Mouse (Mus musculus) hindbrain, embryonic 13.5 days (tissue): ENCODE measurements around the gene Aif1. TPM values are rescaled to one million over a fixed set of nuclear protein-coding genes. Genes with fewer than 3 reads are reported as not detected.

Experiments used
- ATAC-seq: fragments of 200-750 bp; cut with Nextera tagmentation; 2 replicates; pipeline ENCODE4 v1.8.0; 2017; ENCODE audit warnings: moderate TSS enrichment; ENCODE audit not compliant: low FRiP score
- H3K27ac ChIP-seq: fragments of 300-500 bp; sonication (generic); 2 replicates; pipeline ENCODE4 v1.5.1; 2015; ENCODE audit warnings: inconsistent platforms, mild to moderate bottlenecking, moderate library complexity
- H3K27me3 ChIP-seq: fragments of 300-500 bp; sonication (generic); 2 replicates; pipeline ENCODE4 v1.6.1; 2015; ENCODE audit warnings: mild to moderate bottlenecking, inconsistent platforms
- H3K36me3 ChIP-seq: fragments of 300-500 bp; sonication (generic); 2 replicates; pipeline ENCODE4 v1.6.1; 2015; ENCODE audit warnings: mild to moderate bottlenecking, inconsistent platforms
- H3K4me1 ChIP-seq: fragments of 300-500 bp; sonication (generic); replicated peaks from 2 replicates; pipeline ENCODE4 v1.6.1; 2015; ENCODE audit warnings: inconsistent platforms
- H3K4me2 ChIP-seq: fragments of 300-500 bp; sonication (generic); 2 replicates; pipeline ENCODE4 v1.6.1; 2015; ENCODE audit warnings: inconsistent platforms, mild to moderate bottlenecking, moderate library complexity
- H3K4me3 ChIP-seq: fragments of 300-500 bp; sonication (generic); 2 replicates; pipeline ENCODE4 v1.5.1; 2015; ENCODE audit warnings: mild to moderate bottlenecking, inconsistent platforms
- H3K9ac ChIP-seq: fragments of 300-500 bp; sonication (generic); 2 replicates; pipeline ENCODE4 v1.6.1; 2015; ENCODE audit warnings: mild to moderate bottlenecking, inconsistent platforms
- H3K9me3 ChIP-seq: fragments of 300-500 bp; sonication (generic); 2 replicates; pipeline ENCODE4 v1.6.1; 2016; ENCODE audit warnings: inconsistent platforms
- WGBS: fragments of 180-500 bp; shearing (Covaris S2); methylation state at CpG from one replicate; pipeline ENCODE4 v1.1.7; 2015; 5-methylcytosine and 5-hydroxymethylcytosine counted together
- polyA plus RNA-seq: library from polyadenylated mRNA; unstranded; fragments of >200 nt; fragmentation: Nextera tagmentation; extraction: Ambion mirVana; gene quantifications from 2 replicates; pipeline ENCODE4 v1.2.1, GENCODE M21; 2015

Gene Aif1
- polyA plus RNA-seq, result 8.7 and 11.6 TPM in 2 replicates

- no peak for ATAC-seq
- Histone ChIP-seq H3K4me3 (no peak within 1 kb of the TSS), H3K27me3 (no peaks in the 10 kb centered on the region), H3K9ac (no peak within 1 kb of the TSS), H3K4me2 (no peak within 1 kb of the TSS), H3K36me3 (no peaks in the 10 kb centered on the region), H3K27ac (no peak within 1 kb of the TSS), H3K4me1 (no peaks in the 10 kb centered on the region), H3K9me3 (no peaks in the 10 kb centered on the region)
- 38% methylated on average over 2 of the region's 2 CpGs for WGBS
These were observed at the start of gene Aif1 for GRCm38 (mm10) chr17:35175968-35176367. Gene Aif1, minus strand, starts transcription at chr17:35176068.

- Histone ChIP-seq H3K4me2 (no peak overlapping the region), H3K4me3 (no peak overlapping the region), H3K27ac (no peak overlapping the region), H3K4me1 (no peaks in the 10 kb centered on the region), H3K36me3 (peaks cover 67% of the 10 kb centered on the region), H3K9me3 (no peaks in the 10 kb centered on the region), H3K27me3 (no peaks in the 10 kb centered on the region), H3K9ac (no peak overlapping the region)
- 96% methylated on average over 5 of the region's 5 CpGs for WGBS
- ATAC-seq, result no peak
These were observed 49.6 kb upstream of the Aif1 start for GRCm38 (mm10) chr17:35225456-35225855.

- peaks cover 70% of the 10 kb centered on the region for H3K36me3 ChIP-seq
- WGBS, result 95% methylated on average over 4 of the region's 4 CpGs
- no peak for ATAC-seq
These were observed 48.8 kb upstream of the Aif1 start for GRCm38 (mm10) chr17:35224641-35225040.

GRCm38 (mm10) chr17:35222299-35222698 is 46.4 kb upstream of the Aif1 start:
- H3K9ac ChIP-seq, result 0 out of 2 replicates have a peak overlapping the region, but pooled peaks have one; percentile 19
- H3K4me3 ChIP-seq, result no peak overlapping the region
- no peak overlapping the region for H3K27ac ChIP-seq
- no peaks in the 10 kb centered on the region for H3K27me3 ChIP-seq
- 68% methylated on average over 6 of the region's 6 CpGs for WGBS
- H3K4me1 ChIP-seq, result no peaks in the 10 kb centered on the region
- H3K4me2 ChIP-seq, result no peak overlapping the region
- H3K36me3 ChIP-seq, result peaks cover 55% of the 10 kb centered on the region
- no peaks in the 10 kb centered on the region for H3K9me3 ChIP-seq
- ATAC-seq, result no peak

More at GRCm38 (mm10) chr17:35224641-35225040, 48.8 kb upstream of the Aif1 start:
- Histone ChIP-seq H3K27me3 (no peaks in the 10 kb centered on the region), H3K4me1 (no peaks in the 10 kb centered on the region), H3K4me2 (no peak overlapping the region), H3K4me3 (no peak overlapping the region), H3K27ac (no peak overlapping the region), H3K9me3 (no peaks in the 10 kb centered on the region), H3K9ac (no peak overlapping the region)

- WGBS, result 78% methylated on average over 28 of the region's 28 CpGs
- H3K27ac ChIP-seq, result no peak within 1 kb of the TSS
These were observed 44.5 kb upstream of the Aif1 start, which contains the start of gene Gm16181 for GRCm38 (mm10) chr17:35220156-35220952. Gene Gm16181, plus strand, starts transcription at chr17:35220834.

GRCm38 (mm10) chr17:35219601-35220041 is 43.8 kb upstream of the Aif1 start:
- ATAC-seq, result no peak
- Histone ChIP-seq H3K9me3 (no peaks in the 10 kb centered on the region), H3K4me3 (no peak overlapping the region), H3K4me1 (no peaks in the 10 kb centered on the region), H3K36me3 (peaks cover 38% of the 10 kb centered on the region), H3K9ac (no peak overlapping the region), H3K27me3 (no peaks in the 10 kb centered on the region), H3K4me2 (no peak overlapping the region), H3K27ac (no peak overlapping the region)
- WGBS, result 86% methylated on average over 6 of the region's 6 CpGs

More at GRCm38 (mm10) chr17:35220156-35220952, 44.5 kb upstream of the Aif1 start, which contains the start of gene Gm16181:
- no peak within 1 kb of the TSS for H3K4me2 ChIP-seq
- no peaks in the 10 kb centered on the region for H3K27me3 ChIP-seq
- no peak for ATAC-seq
- no peaks in the 10 kb centered on the region for H3K9me3 ChIP-seq
- H3K4me3 ChIP-seq, result no peak within 1 kb of the TSS
- no peaks in the 10 kb centered on the region for H3K4me1 ChIP-seq
- H3K36me3 ChIP-seq, result peaks cover 45% of the 10 kb centered on the region
- no peak within 1 kb of the TSS for H3K9ac ChIP-seq

GRCm38 (mm10) chr17:35218516-35219193 is 42.8 kb upstream of the Aif1 start:
- Histone ChIP-seq H3K4me1 (no peaks in the 10 kb centered on the region), H3K27me3 (no peaks in the 10 kb centered on the region), H3K4me2 (no peak overlapping the region), H3K9me3 (no peaks in the 10 kb centered on the region), H3K36me3 (peaks cover 38% of the 10 kb centered on the region), H3K27ac (no peak overlapping the region), H3K4me3 (no peak overlapping the region), H3K9ac (no peak overlapping the region; the same call in 1 of the 2 replicates)
- 86% methylated on average over 18 of the region's 18 CpGs for WGBS
- no peak for ATAC-seq

GRCm38 (mm10) chr17:35213071-35213470 is 37.2 kb upstream of the Aif1 start:
- Histone ChIP-seq H3K9ac (no peak overlapping the region), H3K9me3 (no peaks in the 10 kb centered on the region), H3K4me3 (no peak overlapping the region), H3K27ac (no peak overlapping the region), H3K4me1 (no peaks in the 10 kb centered on the region), H3K36me3 (no peaks in the 10 kb centered on the region), H3K27me3 (no peaks in the 10 kb centered on the region), H3K4me2 (no peak overlapping the region)
- WGBS, result 92% methylated on average over 5 of the region's 5 CpGs
- no peak for ATAC-seq

- WGBS, result 89% methylated on average over 3 of the region's 3 CpGs
These were observed 34.7 kb upstream of the Aif1 start for GRCm38 (mm10) chr17:35210593-35210992.

GRCm38 (mm10) chr17:35209785-35210535 is 34.1 kb upstream of the Aif1 start:
- ATAC-seq, result no peak
- Histone ChIP-seq H3K4me2 (no peak overlapping the region), H3K27me3 (peaks cover 5% of the 10 kb centered on the region), H3K9me3 (no peaks in the 10 kb centered on the region), H3K9ac (no peak overlapping the region), H3K27ac (no peak overlapping the region), H3K36me3 (no peaks in the 10 kb centered on the region), H3K4me1 (0 out of 2 replicates have a peak, but pooled peaks cover 3% of the 10 kb centered on the region), H3K4me3 (no peak overlapping the region)
- 71% methylated on average over 12 of the region's 12 CpGs for WGBS

More at GRCm38 (mm10) chr17:35210593-35210992, 34.7 kb upstream of the Aif1 start:
- Histone ChIP-seq H3K4me3 (no peak overlapping the region), H3K9ac (no peak overlapping the region), H3K4me2 (no peak overlapping the region), H3K4me1 (no peaks in the 10 kb centered on the region), H3K9me3 (no peaks in the 10 kb centered on the region), H3K36me3 (no peaks in the 10 kb centered on the region), H3K27me3 (no peaks in the 10 kb centered on the region), H3K27ac (no peak overlapping the region)
- ATAC-seq, result no peak

GRCm38 (mm10) chr17:35205380-35205769 is 29.5 kb upstream of the Aif1 start:
- H3K4me2 ChIP-seq, result no peak overlapping the region
- 58% methylated on average over 10 of the region's 10 CpGs for WGBS
- peaks cover 49% of the 10 kb centered on the region for H3K27me3 ChIP-seq
- H3K4me1 ChIP-seq, result 0 out of 2 replicates have a peak, but pooled peaks cover 4% of the 10 kb centered on the region
- no peak for ATAC-seq
- peak overlapping the region; percentile 29; the same call in 1 of the 2 replicates for H3K9ac ChIP-seq
- no peak overlapping the region for H3K4me3 ChIP-seq
- no peaks in the 10 kb centered on the region for H3K9me3 ChIP-seq
- H3K36me3 ChIP-seq, result no peaks in the 10 kb centered on the region
- no peak overlapping the region for H3K27ac ChIP-seq
